Mouse (Mus musculus): Measurements from ENCODE around the gene 1700001K19Rik.

GRCm38 (mm10) chr12:110682561-110683299, at the start of gene 1700001K19Rik:
- TF ChIP-seq CTCF (IDR thresholded peaks at IDR 0.05; ENCODE audit: low read depth, low read length) (no peak), POLR2A (IDR thresholded peaks at IDR 0.05; ENCODE audit: borderline replicate concordance, low read depth, low read length) (no peak)

All from bone marrow macrophage, adult 2 months (primary cell).